Mouse (Mus musculus): Measurements from ENCODE around the gene Npcd.

Npcd gene

GRCm38 (mm10) chr15:79804352-79805071, 29.5 kb downstream of the Npcd start, which contains the start of gene Nptxr:
Nptxr (minus strand) TSS chr15:79804766.
- in situ Hi-C loops (cut with MboI), result no loop called here

GRCm38 (mm10) chr15:79803533-79804351, 30.3 kb downstream of the Npcd start:
- in situ Hi-C loops (cut with MboI), result no loop called here

GRCm38 (mm10) chr15:79802304-79802703, 31.7 kb downstream of the Npcd start:
- in situ Hi-C loops (cut with MboI), result no loop called here

DNA sequence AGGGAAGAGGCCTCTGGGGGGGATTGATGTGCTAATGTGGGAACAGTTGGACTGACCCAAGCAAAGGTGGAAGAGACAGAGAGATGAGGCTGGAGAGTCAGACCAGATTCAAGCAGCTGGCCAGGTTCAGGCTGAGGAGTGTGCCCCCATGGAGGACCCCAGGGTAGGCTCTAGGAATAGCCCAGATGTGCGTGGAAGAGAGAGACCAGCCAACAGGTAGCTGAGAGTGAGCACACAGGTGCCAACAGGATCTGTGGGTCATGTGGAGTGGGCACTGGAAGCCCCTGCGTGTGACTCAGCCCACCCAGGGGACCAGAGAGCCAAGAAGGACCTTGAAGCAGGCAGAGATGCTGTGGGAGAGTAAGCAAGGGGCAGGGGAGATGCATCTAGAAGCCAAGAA, 32.4 kb downstream of the Npcd start:
- in situ Hi-C loops (cut with MboI), result no loop called here

GRCm38 (mm10) chr15:79800701-79801100, 33.3 kb downstream of the Npcd start:
- in situ Hi-C loops (cut with MboI), result no loop called here

GRCm38 (mm10) chr15:79798591-79798990, 35.4 kb downstream of the Npcd start:
- in situ Hi-C loops (cut with MboI), result no loop called here

DNA sequence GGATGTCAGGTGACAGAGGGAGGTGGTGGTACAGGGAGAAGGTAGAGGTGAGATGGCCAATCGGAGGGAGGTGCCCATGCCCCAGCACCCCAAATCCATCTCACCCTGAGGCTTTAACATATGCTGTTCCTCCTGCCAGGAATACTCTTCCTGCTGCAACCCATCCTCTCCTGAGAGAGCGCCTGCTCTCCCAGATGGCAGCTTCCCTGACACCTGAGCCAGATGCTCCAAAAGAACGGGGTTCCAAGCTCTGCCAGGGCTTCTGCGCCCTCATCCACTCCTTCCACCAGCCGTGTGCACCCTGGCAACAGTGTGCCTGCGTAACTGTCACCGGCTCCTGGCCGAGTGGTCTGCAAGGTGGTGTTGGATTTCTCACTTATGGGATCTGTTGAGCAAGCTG, 36.4 kb downstream of the Npcd start:
- in situ Hi-C loops (cut with MboI), result no loop called here

DNA sequence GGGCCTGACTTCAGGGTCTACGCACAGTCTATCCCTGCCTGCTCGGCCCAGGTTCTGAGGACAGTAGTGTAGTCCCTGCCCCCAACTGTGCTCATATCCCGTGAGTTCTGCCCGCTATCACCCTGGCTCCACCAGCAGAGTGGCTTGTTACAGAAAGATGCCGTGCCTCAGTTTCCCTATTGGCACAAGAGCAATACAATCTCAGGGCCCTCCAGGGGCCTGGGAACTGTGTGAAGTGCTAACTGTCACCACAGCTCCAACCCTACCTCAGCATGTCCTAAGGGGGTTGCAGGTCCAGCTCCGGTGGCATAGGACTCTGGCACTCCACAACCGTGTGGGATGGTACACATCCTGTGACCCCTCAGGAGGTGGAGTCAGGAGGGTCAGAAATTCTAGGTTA, 36.9 kb downstream of the Npcd start:
- in situ Hi-C loops (cut with MboI), result no loop called here

DNA sequence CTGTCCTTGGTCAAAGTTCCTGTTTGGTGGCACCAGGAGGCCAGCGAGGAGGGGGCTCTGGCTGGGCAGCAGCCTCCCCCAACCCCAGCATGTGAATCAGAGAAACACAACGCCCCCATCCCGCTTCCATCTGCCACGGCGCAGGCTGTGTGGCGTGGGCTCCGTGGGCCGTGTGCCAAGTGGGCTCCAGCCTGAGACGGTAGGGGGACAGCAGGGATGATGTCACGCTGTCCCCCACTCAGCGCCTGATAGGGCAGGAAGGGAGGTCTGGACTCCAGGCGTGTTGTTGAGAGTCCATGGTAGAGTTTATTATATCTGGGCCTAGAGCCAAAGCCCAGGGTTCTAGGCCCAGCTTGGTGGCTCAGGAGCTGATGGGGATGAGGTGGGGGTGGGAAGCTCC, 37.8 kb downstream of the Npcd start:
- in situ Hi-C loops (cut with MboI), result no loop called here

GRCm38 (mm10) chr15:79794173-79794572, 39.9 kb downstream of the Npcd start:
- in situ Hi-C loops (cut with MboI), result no loop called here

GRCm38 (mm10) chr15:79793076-79793475, 41.0 kb downstream of the Npcd start:
- in situ Hi-C loops (cut with MboI), result no loop called here

DNA sequence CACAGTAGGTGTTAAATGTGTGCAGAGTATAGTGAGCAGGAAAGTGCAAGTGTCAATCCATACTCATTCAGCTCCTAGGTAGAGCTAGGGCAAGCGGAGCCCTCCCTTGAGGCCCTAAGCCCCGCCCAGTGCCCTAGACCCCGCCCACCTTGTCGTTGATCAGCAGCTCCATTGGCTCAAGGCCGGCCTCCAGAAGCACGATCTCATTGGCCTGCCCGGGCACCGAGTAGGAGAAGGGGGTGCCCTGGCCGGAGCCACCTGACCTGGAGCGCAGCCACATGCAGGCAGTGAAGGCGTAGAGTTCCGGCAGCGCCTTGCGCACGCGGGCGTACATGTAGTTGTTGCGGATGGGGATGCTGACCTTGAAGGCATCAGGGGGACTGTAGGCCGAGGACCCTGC, 41.6 kb downstream of the Npcd start:
- in situ Hi-C loops (cut with MboI), result no loop called here

GRCm38 (mm10) chr15:79791502-79791901, 42.5 kb downstream of the Npcd start:
- in situ Hi-C loops (cut with MboI), result no loop called here

DNA sequence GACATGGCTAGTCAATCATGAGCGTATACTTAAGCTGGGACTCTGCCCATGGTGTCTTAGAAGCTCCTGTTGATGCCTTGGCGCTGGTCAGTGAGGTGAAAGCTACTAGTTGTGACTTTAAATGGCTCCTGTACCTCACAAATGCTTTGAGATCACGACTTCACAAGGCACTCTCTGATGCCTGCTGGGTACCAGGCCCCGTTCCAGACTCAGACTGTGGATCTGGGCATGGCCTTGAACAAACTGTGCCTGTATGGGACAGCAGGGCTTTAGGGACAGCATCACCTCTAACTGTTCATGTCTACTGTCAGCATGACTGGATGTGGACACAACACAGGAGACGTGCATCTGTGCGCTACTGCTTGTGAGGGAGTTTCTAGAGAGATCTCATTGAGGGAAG, 43.1 kb downstream of the Npcd start:
- in situ Hi-C loops (cut with MboI), result no loop called here

- in situ Hi-C loops (cut with MboI), result no loop called here
These were observed 43.9 kb downstream of the Npcd start for GRCm38 (mm10) chr15:79790111-79790510.

DNA sequence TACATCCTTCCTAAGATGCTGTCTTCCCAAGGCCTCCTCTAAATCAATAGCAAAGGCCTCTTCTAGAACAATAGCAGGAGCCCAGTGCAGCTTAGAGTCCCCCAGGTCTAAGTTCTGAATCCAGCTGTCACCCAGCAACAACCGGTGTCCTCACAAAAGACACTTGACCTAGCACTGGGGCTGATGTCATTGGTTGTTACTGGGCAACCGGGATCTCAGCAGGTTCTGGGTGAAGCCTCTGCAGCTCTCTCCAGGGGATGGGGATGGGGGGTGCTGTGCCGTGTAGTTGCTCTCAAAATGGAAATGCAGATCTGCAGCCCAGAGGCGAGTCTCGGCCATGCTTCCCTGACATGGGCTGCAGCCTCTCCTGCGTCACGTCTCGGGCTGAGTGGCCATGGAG, 46.2 kb downstream of the Npcd start:
- in situ Hi-C loops (cut with MboI), result no loop called here

GRCm38 (mm10) chr15:79785056-79785455, 49.0 kb downstream of the Npcd start:
- in situ Hi-C loops (cut with MboI), result no loop called here

DNA sequence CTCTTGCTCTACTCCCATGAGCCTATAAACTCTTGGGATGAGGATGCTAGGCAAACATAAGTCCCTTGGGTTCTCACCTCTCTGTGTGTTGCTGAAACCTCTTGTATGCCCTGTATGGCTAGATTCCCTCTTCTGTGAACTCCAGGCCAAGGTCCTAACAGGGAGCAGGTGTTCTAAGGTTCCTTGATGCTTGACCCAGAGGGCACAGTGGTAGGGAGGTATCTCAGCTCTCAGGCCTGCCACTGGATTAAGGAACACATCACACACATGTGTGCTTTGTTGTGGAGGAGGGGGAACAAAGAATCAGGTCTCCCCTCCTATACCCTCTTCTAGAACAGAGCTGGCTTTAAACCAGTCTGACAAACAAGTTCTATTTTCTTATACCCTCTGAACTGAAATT, 56.3 kb downstream of the Npcd start, which contains the start of gene Dnal4:
TSS of gene Dnal4 (minus strand) at position 101 of the 400 bp plus-strand sequence.
- in situ Hi-C loops (cut with MboI), result no loop called here

GRCm38 (mm10) chr15:79775662-79776061, 58.4 kb downstream of the Npcd start:
- in situ Hi-C loops (cut with MboI), result no loop called here

DNA sequence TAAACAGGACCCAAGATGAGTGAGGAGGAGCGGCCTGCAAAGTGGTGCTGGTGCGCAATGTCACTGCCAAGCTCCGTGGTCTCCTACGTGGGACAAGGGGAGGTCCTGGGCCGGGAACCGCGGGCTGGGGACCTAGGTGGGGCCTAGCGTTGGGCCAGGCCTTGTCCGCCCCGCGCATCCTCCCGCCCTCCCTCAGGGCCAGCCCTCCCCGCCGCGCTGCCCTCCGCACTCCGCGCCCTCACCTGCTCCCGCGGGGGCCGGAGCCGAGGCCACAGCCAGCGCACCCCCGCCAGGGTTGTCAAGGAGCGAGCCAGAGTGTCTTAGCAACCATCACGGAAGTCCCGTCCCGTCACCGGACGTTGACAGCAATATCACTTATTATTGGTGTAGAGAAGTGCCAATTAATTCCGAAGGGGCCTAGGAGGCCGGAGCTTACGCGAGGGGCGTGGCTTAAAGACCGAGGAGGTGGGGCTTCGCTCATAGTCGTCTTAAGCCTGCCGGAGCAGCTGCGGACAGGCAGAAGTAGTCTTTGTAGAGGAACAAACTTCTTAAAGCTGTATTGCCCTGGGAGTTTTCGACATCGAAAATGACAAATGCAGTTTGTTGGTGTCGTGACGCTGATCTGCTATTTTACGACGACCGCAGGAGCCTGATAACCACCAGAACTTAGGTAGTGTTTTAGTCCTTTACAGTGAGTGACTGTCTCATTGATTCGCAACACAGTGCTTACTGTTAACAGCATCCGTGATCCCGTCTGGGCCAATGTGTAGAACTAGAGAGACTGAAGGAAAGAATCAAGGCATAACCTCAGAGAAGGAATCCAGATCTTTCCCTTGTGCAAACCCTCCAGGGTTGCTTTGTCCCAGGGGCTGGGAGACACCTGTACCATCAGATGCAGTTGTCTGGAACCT, 59.7 kb downstream of the Npcd start:
- in situ Hi-C loops (cut with MboI), result no loop called here

- in situ Hi-C loops (cut with MboI), result no loop called here
These were observed 63.3 kb downstream of the Npcd start for GRCm38 (mm10) chr15:79770629-79771240.

GRCm38 (mm10) chr15:79768302-79768701, 65.7 kb downstream of the Npcd start:
- in situ Hi-C loops (cut with MboI), result no loop called here
